Mouse (Mus musculus) midbrain, embryonic 10.5 days (tissue): ENCODE results near the gene Erich6b. TPM values are rescaled to one million over a fixed set of nuclear protein-coding genes. Genes with fewer than 3 reads are reported as not detected.

Experiments
- DNase-seq: peaks from one replicate; pipeline ENCODE4 v3.0.0-alpha.2; 2017; ENCODE audit warnings: low spot score
- H3K27ac ChIP-seq: fragments of 300-500 bp; sonication (generic); replicated peaks from 2 replicates; pipeline ENCODE4 v1.5.1; 2016; ENCODE audit warnings: mild to moderate bottlenecking
- H3K27me3 ChIP-seq: fragments of 300-500 bp; sonication (generic); 2 replicates; pipeline ENCODE4 v1.6.1; 2016; ENCODE audit warnings: low read depth, mild to moderate bottlenecking; ENCODE audit not compliant: poor library complexity, severe bottlenecking
- H3K36me3 ChIP-seq: fragments of 300-500 bp; sonication (generic); 2 replicates; pipeline ENCODE4 v1.6.1; 2016; ENCODE audit warnings: mild to moderate bottlenecking, moderate library complexity
- H3K4me1 ChIP-seq: fragments of 300-500 bp; sonication (generic); 2 replicates; pipeline ENCODE4 v1.6.1; 2016
- H3K4me3 ChIP-seq: fragments of 300-500 bp; sonication (generic); 2 replicates; pipeline ENCODE4 v1.5.1; 2016; ENCODE audit warnings: mild to moderate bottlenecking, moderate library complexity
- H3K9me3 ChIP-seq: fragments of 300-500 bp; sonication (generic); replicated peaks from 2 replicates; pipeline ENCODE4 v1.6.1; 2016; ENCODE audit warnings: mild to moderate bottlenecking
- WGBS: fragments of 180-500 bp; shearing (Covaris S2); methylation state at CpG from one replicate; pipeline ENCODE4 v1.1.7; 2016; 5-methylcytosine and 5-hydroxymethylcytosine counted together
- polyA plus RNA-seq: library from polyadenylated mRNA; unstranded; fragments of >200 nt; fragmentation: Nextera tagmentation; extraction: Ambion mirVana; gene quantifications from 2 replicates; pipeline ENCODE4 v1.2.1, GENCODE M21; 2016

Gene Erich6b
- not detected in 2 replicates for polyA plus RNA-seq

DNA sequence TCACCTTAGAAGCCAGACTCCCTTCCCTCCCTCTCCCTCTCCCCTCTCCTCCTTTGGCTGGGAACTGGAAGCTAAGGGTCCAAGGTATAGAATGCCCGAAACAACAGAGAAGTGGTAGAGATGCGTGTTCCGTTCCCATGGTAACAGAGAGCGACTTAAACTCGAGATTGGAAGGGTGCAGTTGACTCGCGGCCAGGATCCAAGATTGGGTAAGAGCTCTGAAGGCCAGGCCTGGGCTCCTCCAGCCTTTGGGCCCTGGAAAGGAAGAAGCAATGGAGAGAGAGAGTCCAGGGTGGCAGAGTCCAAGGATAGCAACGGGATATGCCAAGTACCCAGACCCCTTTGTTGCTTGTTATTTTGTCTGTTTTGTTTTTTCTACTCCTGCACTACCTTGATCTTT lies at the start of gene Erich6b:
Erich6b (plus strand) TSS at position 180 of the 400 bp plus-strand sequence.
- Histone ChIP-seq H3K27me3 (no peaks in the 10 kb centered on the region), H3K9me3 (no peaks in the 10 kb centered on the region), H3K4me3 (no peak within 1 kb of the TSS), H3K27ac (peak within 1 kb of the TSS; percentile 57), H3K36me3 (no peaks in the 10 kb centered on the region), H3K4me1 (peaks cover 11% of the 10 kb centered on the region)
- WGBS: 76% methylated on average over 8 of the region's 8 CpGs
- DNase-seq: no peak

DNA sequence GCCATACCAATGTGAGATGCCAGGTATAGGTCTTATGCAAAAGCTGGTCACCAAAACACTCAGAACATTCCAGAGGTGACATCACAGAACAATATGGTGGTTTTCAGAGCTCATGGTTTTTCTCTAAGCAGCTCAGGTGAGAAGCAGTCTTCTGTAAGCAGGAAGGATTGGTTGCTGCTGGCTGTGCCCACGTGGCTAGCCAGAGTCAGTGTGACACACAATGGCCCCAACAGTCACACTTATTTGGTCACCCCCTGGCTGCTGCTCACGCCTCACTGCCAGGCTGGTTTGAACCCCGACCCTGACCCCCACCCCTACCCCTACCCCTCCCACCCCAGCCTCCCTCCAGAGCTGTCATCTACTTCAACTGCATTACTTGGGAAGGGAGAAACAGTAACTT lies 49.1 kb upstream of the Erich6b start, which contains the start of gene Spert:
Spert (minus strand) TSS at position 139 of the 400 bp plus-strand sequence.
- H3K27me3 ChIP-seq: no peaks in the 10 kb centered on the region
- DNase-seq: no peak
- H3K4me3 ChIP-seq: no peak within 1 kb of the TSS
- H3K4me1 ChIP-seq: no peaks in the 10 kb centered on the region
- H3K27ac ChIP-seq: no peak within 1 kb of the TSS
- 77% methylated on average over 3 of the region's 3 CpGs for WGBS
- no peaks in the 10 kb centered on the region for H3K9me3 ChIP-seq
- no peaks in the 10 kb centered on the region for H3K36me3 ChIP-seq

GRCm38 (mm10) chr14:75609176-75609575 lies 32.9 kb upstream of the Erich6b start:
- no peak for DNase-seq
- WGBS: 90% methylated on average over 2 of the region's 2 CpGs
- H3K36me3 ChIP-seq: no peaks in the 10 kb centered on the region
- H3K9me3 ChIP-seq: no peaks in the 10 kb centered on the region
- peaks cover 6% of the 10 kb centered on the region; the same call in 1 of the 2 replicates for H3K4me1 ChIP-seq
- H3K4me3 ChIP-seq: no peak overlapping the region
- H3K27ac ChIP-seq: no peak overlapping the region
- H3K27me3 ChIP-seq: no peaks in the 10 kb centered on the region

GRCm38 (mm10) chr14:75616375-75616774 lies 25.7 kb upstream of the Erich6b start:
- DNase-seq: no peak
- Histone ChIP-seq H3K9me3 (no peaks in the 10 kb centered on the region), H3K4me3 (no peak overlapping the region), H3K4me1 (peaks cover 12% of the 10 kb centered on the region; the same call in 1 of the 2 replicates), H3K36me3 (no peaks in the 10 kb centered on the region), H3K27me3 (no peaks in the 10 kb centered on the region), H3K27ac (no peak overlapping the region)
- WGBS: 93% methylated on average over 6 of the region's 6 CpGs

DNA sequence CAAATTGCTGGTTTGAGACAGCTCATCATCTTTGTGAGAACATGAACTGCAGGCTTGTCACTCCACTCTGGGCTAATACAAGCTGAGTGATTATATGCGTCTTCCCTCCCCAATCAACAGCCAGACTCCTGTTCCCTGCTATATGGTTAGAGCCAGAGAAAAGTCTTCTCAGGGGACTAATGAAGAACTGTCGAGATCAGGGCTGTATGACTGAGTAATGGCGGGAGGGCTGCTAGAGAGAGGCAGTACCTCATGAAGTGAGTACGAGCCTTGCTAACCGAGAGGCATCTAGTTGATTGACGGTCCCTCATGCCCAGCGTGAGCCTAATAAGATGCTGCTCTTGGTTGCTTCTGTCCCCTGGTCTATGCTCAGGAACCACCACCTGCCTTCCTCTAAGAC lies 19.1 kb upstream of the Erich6b start:
- no peak for DNase-seq
- H3K4me3 ChIP-seq: no peak overlapping the region
- no peaks in the 10 kb centered on the region for H3K36me3 ChIP-seq
- no peak overlapping the region for H3K27ac ChIP-seq
- H3K27me3 ChIP-seq: no peaks in the 10 kb centered on the region
- 84% methylated on average over 7 of the region's 7 CpGs for WGBS
- no peaks in the 10 kb centered on the region for H3K9me3 ChIP-seq
- peaks cover 13% of the 10 kb centered on the region; the same call in 1 of the 2 replicates for H3K4me1 ChIP-seq

DNA sequence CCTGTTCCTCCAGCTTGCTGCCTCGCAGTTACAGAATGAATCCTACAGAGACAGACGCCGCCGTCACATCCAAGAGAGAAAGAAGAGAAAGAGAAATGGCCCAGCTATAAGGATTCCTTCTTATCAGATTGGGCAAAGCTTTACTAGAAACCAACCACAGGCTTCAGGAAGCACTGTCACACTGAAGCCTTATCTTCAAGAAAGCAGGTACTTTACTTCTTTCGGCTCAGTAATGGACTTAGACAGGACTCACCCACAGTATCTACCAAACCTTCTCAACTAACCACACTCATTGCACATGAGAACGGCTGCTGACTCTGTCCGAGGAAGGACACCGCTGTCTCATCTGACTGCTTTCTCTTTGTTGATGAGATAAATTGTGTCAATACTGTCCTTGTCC lies 13.2 kb upstream of the Erich6b start:
- WGBS: 91% methylated on average over 8 of the region's 8 CpGs
- H3K4me3 ChIP-seq: no peak overlapping the region
- H3K27me3 ChIP-seq: no peaks in the 10 kb centered on the region

GRCm38 (mm10) chr14:75635350-75635749 lies 6.7 kb upstream of the Erich6b start:
- Histone ChIP-seq H3K4me3 (no peak overlapping the region), H3K4me1 (peaks cover 9% of the 10 kb centered on the region), H3K27me3 (no peaks in the 10 kb centered on the region), H3K27ac (no peak overlapping the region), H3K9me3 (no peaks in the 10 kb centered on the region), H3K36me3 (no peaks in the 10 kb centered on the region)
- 86% methylated on average over 12 of the region's 12 CpGs for WGBS
- DNase-seq: no peak

More for the DNA sequence above, 13.2 kb upstream of the Erich6b start:
- Histone ChIP-seq H3K27ac (no peak overlapping the region), H3K36me3 (no peaks in the 10 kb centered on the region), H3K9me3 (no peaks in the 10 kb centered on the region), H3K4me1 (no peaks in the 10 kb centered on the region)
- no peak for DNase-seq

DNA sequence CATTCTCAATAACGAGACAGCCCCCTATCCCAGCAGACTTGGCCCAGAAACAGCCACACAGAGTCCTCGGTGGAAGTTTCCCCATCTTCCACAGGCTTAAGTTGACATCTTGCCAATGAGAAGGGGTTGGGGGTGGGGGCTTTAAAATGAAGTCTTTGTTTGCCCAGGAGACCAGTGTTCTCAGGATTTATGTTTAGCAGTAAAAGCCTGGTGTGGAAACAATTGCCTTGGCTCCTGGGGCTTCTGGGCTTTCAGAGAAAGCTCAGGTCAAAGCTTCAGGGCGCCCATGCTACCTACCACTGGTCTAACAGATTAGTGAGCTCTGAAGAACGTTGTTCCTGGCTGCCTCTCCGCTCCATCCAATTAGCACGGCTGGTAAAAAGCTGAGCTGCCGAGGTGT lies 6.0 kb upstream of the Erich6b start:
- Histone ChIP-seq H3K36me3 (no peaks in the 10 kb centered on the region), H3K27ac (0 out of 2 replicates have a peak overlapping the region, but pooled peaks have one; percentile 13), H3K4me3 (no peak overlapping the region), H3K4me1 (peaks cover 9% of the 10 kb centered on the region), H3K9me3 (no peaks in the 10 kb centered on the region), H3K27me3 (no peaks in the 10 kb centered on the region)
- WGBS: 53% methylated on average over 7 of the region's 7 CpGs
- no peak for DNase-seq

GRCm38 (mm10) chr14:75637641-75638040 lies 4.4 kb upstream of the Erich6b start:
- no peaks in the 10 kb centered on the region for H3K27me3 ChIP-seq
- peaks cover 13% of the 10 kb centered on the region for H3K4me1 ChIP-seq
- H3K9me3 ChIP-seq: no peaks in the 10 kb centered on the region
- 82% methylated on average over 4 of the region's 4 CpGs for WGBS
- no peaks in the 10 kb centered on the region for H3K36me3 ChIP-seq
- H3K27ac ChIP-seq: no peak overlapping the region
- H3K4me3 ChIP-seq: no peak overlapping the region
- DNase-seq: no peak

- 91% methylated on average over 2 of the region's 2 CpGs for WGBS
- H3K4me3 ChIP-seq: no peak overlapping the region
- no peak for DNase-seq
These were observed 1.2 kb upstream of the Erich6b start for GRCm38 (mm10) chr14:75640846-75641245.

DNA sequence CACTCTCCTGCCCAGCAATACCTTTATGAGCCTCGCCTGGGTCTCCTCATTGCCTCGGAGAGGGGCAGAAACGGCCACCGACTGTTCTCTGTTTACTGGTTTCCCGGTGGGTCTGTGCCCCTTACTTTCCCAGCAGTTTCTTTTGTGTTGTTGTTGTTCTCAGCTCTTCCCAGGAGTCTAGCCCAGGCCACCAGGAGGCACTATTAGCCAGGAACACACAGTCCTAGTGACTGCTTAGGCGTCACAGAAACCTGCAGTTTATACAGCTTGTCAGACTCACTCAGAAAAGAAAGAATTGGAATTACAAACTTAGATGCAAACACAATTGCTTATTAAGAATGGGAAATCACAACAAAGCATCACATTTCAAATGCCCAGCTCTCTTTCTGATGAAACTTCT lies 690 bp upstream of the Erich6b start:
- Histone ChIP-seq H3K36me3 (no peaks in the 10 kb centered on the region), H3K27ac (peak overlapping the region; percentile 57; the same call in 1 of the 2 replicates), H3K4me1 (peaks cover 9% of the 10 kb centered on the region), H3K27me3 (no peaks in the 10 kb centered on the region), H3K9me3 (no peaks in the 10 kb centered on the region), H3K4me3 (no peak overlapping the region)
- no peak for DNase-seq
- 68% methylated on average over 6 of the region's 6 CpGs for WGBS

More at GRCm38 (mm10) chr14:75640846-75641245, 1.2 kb upstream of the Erich6b start:
- Histone ChIP-seq H3K4me1 (peaks cover 11% of the 10 kb centered on the region), H3K27me3 (no peaks in the 10 kb centered on the region), H3K36me3 (no peaks in the 10 kb centered on the region), H3K9me3 (no peaks in the 10 kb centered on the region), H3K27ac (peak overlapping the region; percentile 57; the same call in 1 of the 2 replicates)

GRCm38 (mm10) chr14:75645461-75645860 lies 3.4 kb downstream of the Erich6b start:
- Histone ChIP-seq H3K27ac (no peak overlapping the region), H3K4me1 (peaks cover 21% of the 10 kb centered on the region), H3K36me3 (no peaks in the 10 kb centered on the region), H3K4me3 (no peak overlapping the region), H3K27me3 (no peaks in the 10 kb centered on the region), H3K9me3 (no peaks in the 10 kb centered on the region)
- no peak for DNase-seq
- 91% methylated on average over 7 of the region's 7 CpGs for WGBS

- no peak overlapping the region for H3K4me3 ChIP-seq
- no peaks in the 10 kb centered on the region for H3K27me3 ChIP-seq
- H3K4me1 ChIP-seq: peaks cover 21% of the 10 kb centered on the region
- H3K36me3 ChIP-seq: no peaks in the 10 kb centered on the region
- H3K9me3 ChIP-seq: no peaks in the 10 kb centered on the region
- WGBS: 63% methylated on average over 9 of the region's 9 CpGs
- no peak for DNase-seq
- no peak overlapping the region for H3K27ac ChIP-seq
These were observed 4.0 kb downstream of the Erich6b start for GRCm38 (mm10) chr14:75646060-75646459.
